Mouse (Mus musculus): ENCODE results near the gene Zic1. TPM values are rescaled to one million over a fixed set of nuclear protein-coding genes. Genes with fewer than 3 reads are reported as not detected.

Zic1 gene
- total RNA-seq, 2 experiments from 2014 or later, result 21.4 to 28.8 TPM

- no peak for DNase-seq
- intact Hi-C loops (cut with DNase I), result no loop called here
Measured at GRCm38 (mm10) chr9:91384693-91385560, 19.3 kb upstream of the Zic1 start.

DNA sequence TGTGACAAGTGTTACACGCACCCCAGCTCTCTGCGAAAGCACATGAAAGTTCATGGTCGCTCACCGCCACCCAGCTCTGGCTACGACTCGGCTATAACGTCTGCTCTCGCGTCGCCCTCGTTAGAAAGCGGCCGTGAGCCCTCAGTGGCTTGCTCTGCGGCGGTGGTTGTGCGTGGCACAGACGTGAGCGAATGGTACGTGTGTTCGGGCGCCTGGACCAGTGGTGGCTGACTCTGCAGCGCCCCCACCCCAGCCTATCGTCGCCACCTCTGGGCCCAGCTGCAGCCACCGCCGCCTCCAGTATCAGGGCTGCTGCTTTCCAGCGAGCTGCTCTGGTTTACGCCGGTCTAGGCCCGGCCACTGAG lies 18.5 kb upstream of the Zic1 start:
- intact Hi-C loops (cut with DNase I), result no loop called here
- peak; percentile 76 for DNase-seq

DNA sequence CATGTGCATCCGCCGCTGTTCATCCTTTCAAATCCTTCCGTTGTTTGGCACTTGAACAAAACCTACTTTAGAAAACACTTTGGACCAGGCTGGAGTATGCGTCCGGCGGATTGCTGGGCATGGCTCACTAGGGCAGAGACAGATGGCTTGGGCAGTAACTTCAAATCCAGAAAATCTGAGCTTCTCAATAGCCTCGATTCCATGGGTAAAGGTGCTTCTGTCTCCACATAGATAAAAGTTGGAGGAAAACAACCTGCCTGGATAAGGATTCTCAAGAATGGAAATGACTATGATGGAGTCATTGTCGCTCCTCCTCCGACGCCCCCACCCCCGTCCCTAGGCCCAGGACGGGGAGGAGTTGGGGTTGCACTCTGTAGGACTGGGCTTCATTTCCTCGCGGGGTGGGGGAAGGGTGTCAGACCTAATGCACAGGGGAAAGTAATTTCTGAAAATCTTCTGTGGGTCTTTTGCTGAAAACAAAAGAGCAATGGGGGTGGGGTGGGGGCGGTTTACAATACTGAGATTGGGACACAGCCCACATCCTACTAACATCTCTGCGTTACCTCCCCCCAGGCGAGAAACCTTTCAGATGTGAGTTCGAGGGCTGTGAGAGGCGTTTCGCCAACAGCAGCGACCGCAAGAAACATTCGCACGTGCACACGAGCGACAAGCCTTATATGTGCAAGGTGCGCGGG lies 18.0 kb upstream of the Zic1 start:
- intact Hi-C loops (cut with DNase I), result no loop called here
- peak; percentile 89 for DNase-seq

- DNase-seq, result no peak
- intact Hi-C loops (cut with DNase I), result no loop called here
Measured at GRCm38 (mm10) chr9:91382471-91383255, 17.1 kb upstream of the Zic1 start.

DNA sequence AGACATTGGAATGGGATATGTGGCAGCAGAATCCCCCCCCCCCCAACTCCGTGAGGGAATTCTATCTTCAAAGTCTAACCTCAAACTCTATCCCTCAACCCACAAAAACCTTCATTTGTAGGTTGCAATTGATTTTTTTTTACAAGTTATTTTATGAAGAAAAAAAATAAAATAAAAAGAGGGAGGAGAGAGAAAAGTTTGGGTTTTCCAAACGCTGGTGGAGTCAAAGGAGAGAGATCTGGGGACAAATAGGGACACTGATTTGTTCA lies 16.4 kb upstream of the Zic1 start:
- DNase-seq, result no peak
- intact Hi-C loops (cut with DNase I), result no loop called here

DNA sequence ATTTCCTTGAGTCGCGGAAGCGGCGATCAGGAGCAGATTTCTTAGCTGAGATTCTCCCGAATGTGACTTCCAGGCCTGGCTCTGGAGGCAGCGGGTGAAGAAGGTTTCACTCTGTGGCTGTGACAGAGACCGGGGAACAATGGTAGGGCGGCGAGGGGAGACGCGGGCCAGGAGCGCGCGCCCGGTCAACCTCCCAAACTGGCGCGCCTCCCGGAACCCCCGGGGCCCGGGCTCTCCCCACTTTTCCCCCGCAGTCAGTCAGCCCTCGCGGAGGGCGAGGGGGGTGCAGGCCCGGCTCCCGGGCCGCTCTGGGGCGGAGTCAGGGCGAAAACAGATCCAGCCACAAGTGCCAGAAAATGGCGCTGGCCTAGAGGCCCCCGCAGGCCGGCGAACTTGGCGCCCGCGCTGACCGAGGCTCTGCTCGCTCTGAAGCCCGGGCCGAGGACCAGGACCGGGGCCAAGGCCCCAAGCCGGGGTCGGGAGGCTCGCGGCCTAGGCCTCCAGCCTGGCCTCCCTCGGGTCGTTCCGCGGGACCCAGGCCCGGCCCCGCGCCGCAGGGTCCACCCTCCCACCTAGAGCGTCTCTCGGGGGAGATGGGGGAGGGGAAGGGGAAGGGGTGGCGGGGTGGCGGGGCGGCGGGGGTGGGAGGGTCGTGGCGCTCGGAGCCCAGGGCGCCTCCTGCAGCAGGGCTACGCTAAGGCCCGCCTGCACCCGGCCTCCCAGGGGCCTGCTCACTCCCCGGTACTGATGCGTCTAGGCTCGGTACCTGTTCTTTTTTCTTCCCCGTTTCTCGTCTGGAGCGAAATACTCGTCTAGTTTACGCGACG lies 15.9 kb upstream of the Zic1 start:
- intact Hi-C loops (cut with DNase I), result no loop called here
- DNase-seq, result peak; percentile 96

DNA sequence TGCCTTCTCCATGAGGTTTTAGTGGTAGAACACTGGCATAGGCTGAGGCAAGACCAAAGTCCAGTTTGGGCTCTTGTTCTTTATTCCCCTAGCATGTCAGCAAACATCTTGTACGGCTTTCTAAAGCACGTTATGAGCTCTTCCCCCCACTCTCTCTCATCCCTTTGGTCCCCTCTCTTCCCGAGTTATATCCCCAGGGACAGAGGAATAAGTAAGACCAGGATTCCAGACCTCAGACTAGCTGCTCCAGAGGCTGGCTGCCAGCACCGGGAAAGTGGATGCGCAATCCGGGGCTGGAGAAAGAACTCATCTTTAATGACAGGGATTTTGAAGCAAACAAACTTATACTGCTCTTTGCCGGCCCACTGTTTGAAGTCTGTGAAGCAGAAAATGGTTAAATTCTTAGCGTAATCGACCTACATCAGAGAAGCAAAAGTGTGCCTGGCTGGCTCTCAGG lies 14.9 kb upstream of the Zic1 start:
- intact Hi-C loops (cut with DNase I), result no loop called here
- no peak for DNase-seq

- no peak for DNase-seq
- intact Hi-C loops (cut with DNase I), result loop anchor here (10.0 kb wide), 1 partner anchor 575 kb away; no protein-coding TSS in a partner anchor
Measured at GRCm38 (mm10) chr9:91379781-91380457, 14.3 kb upstream of the Zic1 start.

- intact Hi-C loops (cut with DNase I), result loop anchor here (10.0 kb wide), 1 partner anchor 576 kb away; no protein-coding TSS in a partner anchor
- DNase-seq, result no peak
Measured at GRCm38 (mm10) chr9:91379300-91379635, 13.7 kb upstream of the Zic1 start.

DNA sequence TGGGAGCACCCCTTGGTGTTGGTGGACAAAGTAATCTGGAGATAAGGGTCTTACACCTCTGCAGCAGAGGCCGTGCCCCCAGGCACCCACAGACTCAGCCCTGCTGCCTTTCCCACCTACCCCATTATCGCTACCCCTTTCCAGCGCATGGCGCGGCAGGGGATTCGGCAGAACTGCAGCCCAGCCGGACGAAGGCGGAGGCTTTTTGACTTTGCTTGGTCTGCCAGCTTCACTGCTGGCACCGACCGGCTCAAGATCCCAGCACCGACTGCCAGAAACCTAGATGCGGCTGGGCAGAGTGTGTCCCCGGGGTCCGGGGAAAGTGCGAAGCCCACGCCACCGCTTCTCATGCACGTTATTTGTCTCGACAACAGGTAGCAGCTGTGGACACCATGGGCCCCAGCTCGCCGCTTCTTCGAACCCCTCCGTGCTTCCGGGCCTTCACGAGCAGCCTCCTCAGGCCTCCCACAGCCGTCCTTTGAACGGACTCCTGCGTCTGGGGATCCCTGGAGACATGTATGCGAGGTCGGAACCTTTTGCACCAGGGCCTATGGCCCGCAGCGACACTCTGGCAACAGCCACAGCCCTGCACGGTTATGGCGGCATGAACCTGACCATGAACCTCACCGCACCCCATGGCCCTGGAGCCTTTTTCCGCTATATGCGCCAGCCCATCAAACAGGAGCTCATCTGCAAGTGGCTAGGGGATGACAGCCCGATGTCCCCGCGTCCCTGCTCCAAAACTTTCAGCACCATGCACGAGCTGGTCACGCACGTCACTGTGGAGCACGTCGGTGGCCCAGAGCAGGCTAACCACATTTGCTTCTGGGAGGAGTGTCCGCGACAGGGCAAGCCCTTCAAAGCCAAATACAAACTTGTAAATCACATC lies 13.0 kb upstream of the Zic1 start:
- DNase-seq, result peak; percentile 85
- intact Hi-C loops (cut with DNase I), result loop anchor here (10.0 kb wide), 1 partner anchor 576 kb away; no protein-coding TSS in a partner anchor

GRCm38 (mm10) chr9:91377873-91378150 lies 12.2 kb upstream of the Zic1 start:
- DNase-seq, result peak; percentile 91
- intact Hi-C loops (cut with DNase I), result loop anchor here (10.0 kb wide), 1 partner anchor 577 kb away; no protein-coding TSS in a partner anchor

DNA sequence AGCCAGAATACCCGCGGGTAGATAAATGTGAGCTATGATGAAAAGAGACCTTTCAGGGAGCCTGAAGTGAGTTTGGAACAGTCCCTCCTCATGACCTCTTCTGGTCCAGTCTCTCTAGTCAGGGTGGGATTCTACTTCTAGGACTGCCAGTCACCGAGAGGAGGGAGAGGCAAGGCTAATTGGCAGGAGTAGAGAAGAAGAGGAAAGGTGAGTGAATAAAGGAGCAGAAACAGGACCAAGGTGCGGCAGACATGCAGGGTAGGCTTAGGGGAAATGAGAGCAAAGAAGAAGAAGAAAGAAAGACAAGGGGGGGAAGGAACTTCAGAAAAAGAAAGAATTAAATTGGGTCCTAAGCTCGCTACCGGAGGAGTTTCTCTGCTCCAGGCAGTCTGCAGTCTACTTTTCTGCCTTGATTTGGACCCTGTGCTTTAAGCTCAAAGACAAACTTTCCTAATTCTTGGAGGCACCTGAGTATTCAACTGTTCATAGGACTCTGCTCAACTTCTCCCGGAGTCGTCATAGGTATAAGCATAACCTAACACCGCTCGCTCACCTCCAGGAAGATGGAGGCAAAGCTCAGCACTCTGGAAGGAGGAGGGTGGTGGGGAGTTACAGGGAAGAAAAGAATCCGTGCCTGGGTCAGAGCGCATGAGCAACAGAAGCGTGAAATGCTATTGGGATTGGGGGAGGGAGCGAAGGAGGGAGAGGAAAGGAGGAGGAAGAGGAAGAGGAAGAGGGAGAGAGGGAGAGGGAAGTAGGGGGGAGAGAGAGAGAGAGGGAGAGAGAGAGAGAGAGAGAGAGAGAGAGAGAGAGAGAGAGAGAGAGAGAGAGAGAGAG lies 11.6 kb upstream of the Zic1 start:
- intact Hi-C loops (cut with DNase I), result loop anchor here (10.0 kb wide), 1 partner anchor 578 kb away; no protein-coding TSS in a partner anchor
- no peak for DNase-seq

- intact Hi-C loops (cut with DNase I), result loop anchor here (5.0 to 10.0 kb wide), 2 partner anchors 580 to 677 kb away; no protein-coding TSS in a partner anchor
- DNase-seq, result no peak
Measured at GRCm38 (mm10) chr9:91374665-91375064, 9.1 kb upstream of the Zic1 start.

DNA sequence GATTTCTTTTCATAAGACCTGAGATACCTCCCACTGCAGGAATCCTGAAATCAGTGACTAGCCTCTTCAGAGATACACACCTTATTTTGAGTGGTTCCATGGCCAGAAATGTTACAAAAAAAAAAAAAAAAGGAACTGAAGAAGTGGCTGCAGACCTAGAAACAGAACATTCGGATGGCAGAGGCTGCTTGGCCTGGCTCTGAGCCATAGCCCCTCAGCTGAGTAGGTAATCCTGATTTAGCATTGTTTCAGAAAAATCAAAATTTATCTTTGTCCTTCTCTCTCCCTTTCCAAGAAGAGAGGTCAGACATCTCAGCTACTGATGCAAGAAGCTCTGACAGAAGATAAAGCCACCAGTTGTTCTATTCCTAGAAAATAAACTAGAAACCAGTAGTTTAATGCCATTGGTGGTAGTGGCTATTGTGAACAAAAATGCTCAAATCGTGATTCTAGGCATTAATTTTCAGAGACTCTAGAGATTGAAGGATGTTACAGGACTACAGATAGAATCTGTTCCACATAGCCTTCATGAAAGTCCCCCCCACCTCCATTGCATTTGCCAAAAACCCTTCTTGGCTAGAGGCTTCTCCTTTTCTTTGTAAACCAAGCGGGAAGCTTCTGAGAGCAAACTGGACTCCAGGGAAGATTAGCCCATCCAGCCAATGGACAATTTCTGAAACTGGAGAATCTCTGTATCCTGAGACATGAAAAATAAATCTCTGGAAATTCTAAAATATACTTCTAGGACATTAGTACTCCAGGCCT lies 8.4 kb upstream of the Zic1 start:
- intact Hi-C loops (cut with DNase I), result loop anchor here (5.0 to 10.0 kb wide), 2 partner anchors 581 to 677 kb away; no protein-coding TSS in a partner anchor
- peak; percentile 59 for DNase-seq

GRCm38 (mm10) chr9:91371608-91372007 lies 6.0 kb upstream of the Zic1 start:
- no peak for DNase-seq
- intact Hi-C loops (cut with DNase I), result loop anchor here (5.0 to 10.0 kb wide), 2 partner anchors 583 to 674 kb away; no protein-coding TSS in a partner anchor

- intact Hi-C loops (cut with DNase I), result loop anchor here (5.0 to 10.0 kb wide), 2 partner anchors 584 to 674 kb away; no protein-coding TSS in a partner anchor
- DNase-seq, result no peak
Measured at GRCm38 (mm10) chr9:91371011-91371410, 5.4 kb upstream of the Zic1 start.

DNA sequence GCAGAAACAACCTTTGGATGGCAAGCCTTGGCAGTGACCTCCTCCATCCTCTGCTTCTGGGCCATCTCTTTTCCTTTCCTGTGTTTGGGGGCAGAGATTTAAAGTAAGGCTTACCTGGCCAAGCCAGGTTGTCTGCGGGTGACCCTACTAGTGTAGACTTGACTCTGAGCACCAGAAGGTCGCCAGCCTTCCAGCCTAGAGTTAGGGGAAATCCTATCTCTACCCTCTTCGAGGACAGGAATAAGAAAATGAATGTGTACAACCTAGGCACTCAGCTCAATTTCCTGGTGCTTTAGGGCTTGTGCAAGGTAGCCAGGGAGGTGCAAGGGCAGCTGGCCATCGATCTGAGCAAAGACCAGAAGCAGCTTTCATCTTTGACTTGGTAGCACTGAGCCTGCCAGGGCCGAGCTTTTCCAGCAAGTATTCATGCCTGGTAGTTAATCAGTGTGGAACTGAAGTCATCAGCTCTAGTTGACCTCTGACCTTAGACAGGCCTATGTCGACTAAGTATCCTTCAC lies 4.6 kb upstream of the Zic1 start:
- intact Hi-C loops (cut with DNase I), result loop anchor here (5.0 to 10.0 kb wide), 2 partner anchors 585 to 673 kb away; no protein-coding TSS in a partner anchor
- peak; percentile 46 for DNase-seq

Measured in left cerebral cortex, postnatal 4 days (tissue).